Mouse (Mus musculus): Measurements from ENCODE around the gene Cpne7. TPM values are rescaled to one million over a fixed set of nuclear protein-coding genes. Genes with fewer than 3 reads are reported as not detected.
A peak's percentile ranks its signal among the peaks of the same experiment; 100 is the strongest.

Gene Cpne7
- total RNA-seq, 2 experiments from 2014 or later = 1.0 to 2.3 TPM

DNA sequence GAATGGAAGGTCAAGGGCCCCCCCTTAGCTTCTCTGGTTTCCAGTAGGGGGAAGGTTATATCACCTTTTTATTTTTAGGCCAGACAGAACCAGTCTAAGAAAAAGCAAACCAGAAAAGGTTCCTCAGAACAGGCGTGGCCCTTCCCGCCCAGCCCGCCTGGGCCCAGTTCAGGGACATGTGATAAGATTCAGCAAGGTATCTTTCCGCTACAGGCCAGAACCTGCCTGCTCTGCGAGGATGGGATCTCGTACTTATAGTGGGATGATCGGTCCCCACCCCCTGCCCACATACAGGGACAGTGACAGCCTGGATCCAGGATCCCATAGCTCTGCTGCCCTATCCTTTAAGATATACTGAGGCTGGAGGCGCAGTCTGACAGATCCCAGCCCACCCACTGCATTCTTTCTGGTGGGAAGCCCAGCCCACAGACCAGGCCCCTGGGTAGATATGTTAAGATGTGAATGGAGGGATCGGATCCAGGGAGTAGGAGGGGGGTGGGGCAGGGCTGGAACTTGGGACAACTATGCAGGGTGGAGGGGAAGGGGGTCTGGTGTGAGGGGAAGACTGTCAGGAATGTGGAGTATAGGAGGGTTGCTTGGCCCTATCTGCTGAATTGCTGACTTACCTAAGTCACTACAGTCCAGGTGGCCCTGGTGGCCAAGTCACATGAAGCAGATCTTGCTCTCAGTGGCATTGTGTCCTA is 39.0 kb downstream of the Cpne7 start:
- peak; percentile 66 for ATAC-seq (replicated peaks; ENCODE audit: low FRiP score, low TSS enrichment, poor library complexity, severe bottlenecking)

DNA sequence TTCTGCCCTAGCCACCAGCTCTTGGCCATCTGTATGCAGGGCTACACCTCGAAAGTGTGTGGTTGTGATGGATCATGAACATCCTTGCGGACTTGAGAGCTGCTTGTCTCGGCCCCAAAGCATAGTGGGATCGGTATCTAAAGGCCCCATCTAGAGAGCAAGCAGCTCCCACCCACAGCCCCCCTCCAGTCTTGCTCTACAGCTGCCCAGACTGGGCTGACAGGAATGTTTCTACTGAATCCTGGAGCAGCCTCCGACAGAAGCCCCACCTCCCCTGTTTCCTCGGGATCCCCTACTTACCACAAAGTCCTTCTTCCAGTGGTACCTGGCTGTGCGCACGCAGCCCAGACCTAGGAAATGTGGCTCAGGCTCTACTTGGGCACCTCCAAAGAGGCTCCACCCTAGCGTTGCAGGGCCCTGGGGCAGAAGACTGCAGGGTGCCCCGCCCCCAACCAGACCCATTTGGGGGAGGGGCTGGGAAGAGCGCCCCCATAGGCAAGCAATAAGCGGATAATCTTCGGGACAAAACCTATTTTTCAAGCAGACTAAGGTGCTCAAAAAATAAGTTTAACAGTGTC is 40.8 kb downstream of the Cpne7 start, which contains the start of gene Sult5a1:
Sult5a1 (minus strand) TSS at position 428 of the 578 bp plus-strand sequence.
- no peak for ATAC-seq (replicated peaks; ENCODE audit: low FRiP score, low TSS enrichment, poor library complexity, severe bottlenecking)

DNA sequence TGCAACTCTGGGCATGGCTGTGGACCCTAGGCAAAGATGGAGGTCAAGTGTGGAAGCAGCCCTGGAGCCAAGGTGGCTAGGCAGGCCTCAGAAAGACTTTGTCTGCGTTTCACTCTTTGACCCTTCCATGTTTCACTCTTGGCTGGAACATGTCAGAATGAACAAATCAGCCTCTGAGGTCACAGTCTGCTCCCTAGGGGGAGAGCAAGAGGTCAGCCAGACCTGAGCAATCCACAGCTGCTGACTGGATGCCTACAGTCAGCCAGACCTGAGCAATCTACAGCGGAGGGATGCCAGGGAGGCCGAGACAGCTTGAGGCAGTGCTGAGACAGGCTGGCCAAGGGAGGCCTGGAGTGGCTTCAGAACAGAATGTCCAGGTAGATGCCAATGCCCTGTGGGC is 64.2 kb downstream of the Cpne7 start:
- ATAC-seq (replicated peaks; ENCODE audit: low FRiP score, low TSS enrichment, poor library complexity, severe bottlenecking) = no peak

Other genes starting within 250 kb of the Cpne7 start
- 97.9 and 99.4 TPM in 2 replicates for gene Ankrd11, start 75.1 kb upstream of the Cpne7 start, total RNA-seq (2014; fragmentation: Nextera tagmentation)
- gene Ankrd11, start 75.1 kb upstream of the Cpne7 start, total RNA-seq (2017) = 57.1 and 57.3 TPM in 2 replicates
- gene Spg7, start 54.4 kb upstream of the Cpne7 start, total RNA-seq (2014; fragmentation: Nextera tagmentation) = 89.0 and 94.3 TPM in 2 replicates
- 60.1 and 68.2 TPM in 2 replicates for gene Spg7, start 54.4 kb upstream of the Cpne7 start, total RNA-seq (2017)
- 2,414 and 2,637 TPM in 2 replicates for gene Rpl13, start 15.0 kb upstream of the Cpne7 start, total RNA-seq (2014; fragmentation: Nextera tagmentation)
- gene Rpl13, start 15.0 kb upstream of the Cpne7 start, total RNA-seq (2017) = 3,345 and 3,531 TPM in 2 replicates
- gene Sult5a1, start 40.9 kb downstream of the Cpne7 start, total RNA-seq (2014; fragmentation: Nextera tagmentation) = not detected in 2 replicates
- gene Sult5a1, start 40.9 kb downstream of the Cpne7 start, total RNA-seq (2017) = not detected in 2 replicates
- not detected in 2 replicates for gene Dpep1, start 68.9 kb downstream of the Cpne7 start, total RNA-seq (2014; fragmentation: Nextera tagmentation)
- not detected in 2 replicates for gene Dpep1, start 68.9 kb downstream of the Cpne7 start, total RNA-seq (2017)
- gene Chmp1a, start 95.4 kb downstream of the Cpne7 start, total RNA-seq (2014; fragmentation: Nextera tagmentation) = 44.4 and 57.1 TPM in 2 replicates
- gene Chmp1a, start 95.4 kb downstream of the Cpne7 start, total RNA-seq (2017) = 25.8 and 34.0 TPM in 2 replicates
- gene Spata33, start 95.5 kb downstream of the Cpne7 start, total RNA-seq (2014; fragmentation: Nextera tagmentation) = 0.59 and 1.8 TPM in 2 replicates
- gene Spata33, start 95.5 kb downstream of the Cpne7 start, total RNA-seq (2017) = 0.66 and 1.1 TPM in 2 replicates
- 45.0 and 57.8 TPM in 2 replicates for gene Cdk10, start 107.5 kb downstream of the Cpne7 start, total RNA-seq (2014; fragmentation: Nextera tagmentation)
- 33.7 and 35.4 TPM in 2 replicates for gene Cdk10, start 107.5 kb downstream of the Cpne7 start, total RNA-seq (2017)
- gene Spata2l, start 118.9 kb downstream of the Cpne7 start, total RNA-seq (2014; fragmentation: Nextera tagmentation) = 1.8 and 1.9 TPM in 2 replicates
- 0.27 TPM in 1 of 2 replicates, not detected in the other for gene Spata2l, start 118.9 kb downstream of the Cpne7 start, total RNA-seq (2017)
- 8.3 and 16.8 TPM in 2 replicates for gene Zfp276, start 136.8 kb downstream of the Cpne7 start, total RNA-seq (2014; fragmentation: Nextera tagmentation)
- gene Zfp276, start 136.8 kb downstream of the Cpne7 start, total RNA-seq (2017) = 5.7 and 8.2 TPM in 2 replicates
- gene Vps9d1, start 137.0 kb downstream of the Cpne7 start, total RNA-seq (2014; fragmentation: Nextera tagmentation) = 12.1 and 17.5 TPM in 2 replicates
- gene Vps9d1, start 137.0 kb downstream of the Cpne7 start, total RNA-seq (2017) = 4.6 and 6.1 TPM in 2 replicates
- gene Fanca, start 201.2 kb downstream of the Cpne7 start, total RNA-seq (2014; fragmentation: Nextera tagmentation) = 88.7 and 92.5 TPM in 2 replicates
- gene Fanca, start 201.2 kb downstream of the Cpne7 start, total RNA-seq (2017) = 48.6 and 64.9 TPM in 2 replicates
- 4.3 and 5.9 TPM in 2 replicates for gene Spire2, start 215.3 kb downstream of the Cpne7 start, total RNA-seq (2014; fragmentation: Nextera tagmentation)
- 5.3 and 7.0 TPM in 2 replicates for gene Spire2, start 215.3 kb downstream of the Cpne7 start, total RNA-seq (2017)

All from megakaryocyte-erythroid progenitor cell, adult 5-6 weeks (primary cell).